Mouse (Mus musculus) hindbrain, embryonic 16.5 days (tissue): ENCODE results near the gene Myog. TPM values are rescaled to one million over a fixed set of nuclear protein-coding genes. Genes with fewer than 3 reads are reported as not detected.
"Not testable (repeated sequence)": the region's sequence is repeated elsewhere in the genome, so short reads cannot be mapped to it uniquely, and the experiment has no call there.

ENCODE experiments used
- ATAC-seq: fragments of 200-750 bp; cut with Nextera tagmentation; 2 replicates; pipeline ENCODE4 v1.8.0; 2017; ENCODE audit warnings: moderate TSS enrichment, moderate library complexity
- H3K27ac ChIP-seq: fragments of 300-500 bp; sonication (generic); 2 replicates; pipeline ENCODE4 v1.5.1; 2014; ENCODE audit warnings: low read depth, mild to moderate bottlenecking, control low read depth, low read length, moderate library complexity
- H3K27me3 ChIP-seq: fragments of 300-500 bp; sonication (generic); replicated peaks from 2 replicates; pipeline ENCODE4 v1.6.1; 2014; ENCODE audit warnings: low read length; ENCODE audit not compliant: control insufficient read depth, insufficient read depth
- H3K36me3 ChIP-seq: fragments of 300-500 bp; sonication (generic); 2 replicates; pipeline ENCODE4 v1.6.1; 2014; ENCODE audit warnings: mild to moderate bottlenecking, low read length, moderate library complexity, mixed read lengths; ENCODE audit not compliant: control insufficient read depth, insufficient read depth
- H3K4me1 ChIP-seq: fragments of 300-500 bp; sonication (generic); 2 replicates; pipeline ENCODE4 v1.6.1; 2014; ENCODE audit warnings: low read depth, low read length; ENCODE audit not compliant: control insufficient read depth, insufficient read depth
- H3K4me2 ChIP-seq: fragments of 300-500 bp; sonication (generic); 2 replicates; pipeline ENCODE4 v1.6.1; 2014; ENCODE audit warnings: mild to moderate bottlenecking, low read length, control low read depth, moderate library complexity
- H3K4me3 ChIP-seq: fragments of 300-500 bp; sonication (generic); 2 replicates; pipeline ENCODE4 v1.5.1; 2014; ENCODE audit warnings: mild to moderate bottlenecking, low read length, control low read depth, moderate library complexity
- H3K9ac ChIP-seq: fragments of 300-500 bp; sonication (generic); 2 replicates; pipeline ENCODE4 v1.6.1; 2014; ENCODE audit warnings: low read depth, mild to moderate bottlenecking, control low read depth, low read length, moderate library complexity
- H3K9me3 ChIP-seq: fragments of 300-500 bp; sonication (generic); 2 replicates; pipeline ENCODE4 v1.6.1; 2014; ENCODE audit warnings: mild to moderate bottlenecking, low read length, moderate library complexity; ENCODE audit not compliant: control insufficient read depth
- WGBS: fragments of 180-500 bp; shearing (Covaris S2); extraction: QIAGEN DNeasy Blood & Tissue Kit; methylation state at CpG from one replicate; pipeline ENCODE4 v1.1.7; 2014; 5-methylcytosine and 5-hydroxymethylcytosine counted together
- polyA plus RNA-seq: library from polyadenylated mRNA; unstranded; fragments of >200 nt; fragmentation: Nextera tagmentation; extraction: Ambion mirVana; gene quantifications from 2 replicates; pipeline ENCODE4 v1.2.1, GENCODE M21; 2015

Myog gene
- 6.4 TPM in 1 of 2 replicates, not detected in the other for polyA plus RNA-seq

DNA sequence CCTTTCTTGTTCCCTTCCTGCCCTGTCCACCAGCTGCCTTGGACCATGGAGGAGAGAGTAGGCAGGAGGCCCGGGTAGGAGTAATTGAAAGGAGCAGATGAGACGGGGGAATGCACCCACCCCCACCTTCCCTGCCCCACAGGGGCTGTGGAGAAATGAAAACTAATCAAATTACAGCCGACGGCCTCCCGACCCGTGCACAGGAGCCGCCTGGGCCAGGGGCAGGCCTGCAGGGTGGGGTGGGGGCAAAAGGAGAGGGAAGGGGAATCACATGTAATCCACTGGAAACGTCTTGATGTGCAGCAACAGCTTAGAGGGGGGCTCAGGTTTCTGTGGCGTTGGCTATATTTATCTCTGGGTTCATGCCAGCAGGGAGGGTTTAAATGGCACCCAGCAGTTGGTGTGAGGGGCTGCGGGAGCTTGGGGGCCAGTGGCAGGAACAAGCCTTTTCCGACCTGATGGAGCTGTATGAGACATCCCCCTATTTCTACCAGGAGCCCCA is at the start of gene Myog:
Myog (plus strand) TSS at position 392 of the 502 bp plus-strand sequence.
- H3K9me3 ChIP-seq: no peaks in the 10 kb centered on the region
- H3K4me1 ChIP-seq: no peaks in the 10 kb centered on the region
- H3K4me2 ChIP-seq: no peak within 1 kb of the TSS
- no peaks in the 10 kb centered on the region for H3K27me3 ChIP-seq
- H3K27ac ChIP-seq: no peak within 1 kb of the TSS
- ATAC-seq: no peak
- 37% methylated on average over 11 of the region's 11 CpGs for WGBS
- no peak within 1 kb of the TSS for H3K9ac ChIP-seq
- H3K36me3 ChIP-seq: no peaks in the 10 kb centered on the region
- H3K4me3 ChIP-seq: no peak within 1 kb of the TSS

DNA sequence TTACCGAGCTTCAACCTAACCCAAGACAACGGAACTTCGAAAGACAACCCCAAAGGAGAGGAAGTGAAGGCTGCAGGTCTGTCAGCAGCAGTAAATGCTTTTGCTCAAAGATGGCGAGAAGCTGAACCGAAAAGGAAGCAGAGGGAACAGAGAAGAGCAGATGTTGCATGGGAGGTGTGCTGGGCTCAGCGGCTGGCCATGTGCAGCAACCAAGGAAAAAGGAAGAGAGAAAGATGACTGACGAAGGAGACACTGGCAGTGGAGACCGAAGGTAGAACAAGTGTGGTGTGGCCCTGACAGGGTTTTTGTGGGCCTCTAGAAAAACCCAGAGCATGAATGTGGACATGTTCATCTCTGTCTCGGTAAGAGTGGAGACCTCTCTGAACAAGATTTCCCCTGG is 49.1 kb upstream of the Myog start:
- H3K36me3 ChIP-seq: no peaks in the 10 kb centered on the region
- H3K9me3 ChIP-seq: no peaks in the 10 kb centered on the region
- WGBS: 88% methylated on average over 9 of the region's 9 CpGs
- peaks cover 11% of the 10 kb centered on the region for H3K4me1 ChIP-seq
- H3K27me3 ChIP-seq: no peaks in the 10 kb centered on the region
- no peak overlapping the region for H3K4me3 ChIP-seq
- no peak overlapping the region for H3K9ac ChIP-seq
- H3K4me2 ChIP-seq: no peak overlapping the region
- no peak overlapping the region for H3K27ac ChIP-seq
- ATAC-seq: no peak

- no peaks in the 10 kb centered on the region for H3K36me3 ChIP-seq
- no peak overlapping the region for H3K9ac ChIP-seq
- ATAC-seq: no peak
- H3K27me3 ChIP-seq: no peaks in the 10 kb centered on the region
- no peak overlapping the region for H3K4me3 ChIP-seq
- WGBS: 66% methylated on average over 8 of the region's 8 CpGs
- no peaks in the 10 kb centered on the region for H3K9me3 ChIP-seq
- no peak overlapping the region for H3K4me2 ChIP-seq
- no peak overlapping the region for H3K27ac ChIP-seq
- peaks cover 6% of the 10 kb centered on the region for H3K4me1 ChIP-seq
These were observed 48.5 kb upstream of the Myog start for GRCm38 (mm10) chr1:134241298-134241697.

- H3K4me3 ChIP-seq: no peak overlapping the region
- peaks cover 6% of the 10 kb centered on the region for H3K4me1 ChIP-seq
- no peaks in the 10 kb centered on the region for H3K27me3 ChIP-seq
- no peak overlapping the region for H3K27ac ChIP-seq
- H3K9ac ChIP-seq: no peak overlapping the region
- H3K4me2 ChIP-seq: no peak overlapping the region
- H3K9me3 ChIP-seq: no peaks in the 10 kb centered on the region
- 81% methylated on average over 2 of the region's 2 CpGs for WGBS
- H3K36me3 ChIP-seq: no peaks in the 10 kb centered on the region
- ATAC-seq: no peak
These were observed 47.5 kb upstream of the Myog start for GRCm38 (mm10) chr1:134242286-134242685.

DNA sequence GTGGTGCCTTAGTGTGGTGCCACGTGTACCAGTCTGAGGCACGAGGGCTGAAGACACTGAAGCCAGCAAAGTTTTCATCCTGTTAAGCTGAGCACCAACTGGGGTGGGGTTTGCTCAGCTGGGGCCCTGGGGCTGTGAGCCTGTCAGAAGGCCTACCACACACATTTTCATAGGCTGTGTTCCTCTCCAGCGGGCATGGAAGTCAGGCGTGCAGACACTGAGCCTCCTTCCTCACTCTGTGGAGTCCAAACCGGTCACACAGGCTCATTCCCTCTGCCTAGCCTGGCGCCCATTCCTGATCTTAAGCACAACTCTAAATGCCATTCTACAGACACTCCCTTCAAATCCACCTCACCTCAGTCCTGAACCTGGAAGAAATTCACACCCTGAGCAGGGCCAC is 46.3 kb upstream of the Myog start:
- Histone ChIP-seq H3K4me2 (no peak overlapping the region), H3K4me3 (no peak overlapping the region), H3K9ac (peak overlapping the region; percentile 53; the same call in 1 of the 2 replicates), H3K36me3 (no peaks in the 10 kb centered on the region), H3K27ac (no peak overlapping the region), H3K9me3 (no peaks in the 10 kb centered on the region), H3K27me3 (no peaks in the 10 kb centered on the region), H3K4me1 (peaks cover 6% of the 10 kb centered on the region)
- ATAC-seq: no peak
- 71% methylated on average over 6 of the region's 6 CpGs for WGBS

DNA sequence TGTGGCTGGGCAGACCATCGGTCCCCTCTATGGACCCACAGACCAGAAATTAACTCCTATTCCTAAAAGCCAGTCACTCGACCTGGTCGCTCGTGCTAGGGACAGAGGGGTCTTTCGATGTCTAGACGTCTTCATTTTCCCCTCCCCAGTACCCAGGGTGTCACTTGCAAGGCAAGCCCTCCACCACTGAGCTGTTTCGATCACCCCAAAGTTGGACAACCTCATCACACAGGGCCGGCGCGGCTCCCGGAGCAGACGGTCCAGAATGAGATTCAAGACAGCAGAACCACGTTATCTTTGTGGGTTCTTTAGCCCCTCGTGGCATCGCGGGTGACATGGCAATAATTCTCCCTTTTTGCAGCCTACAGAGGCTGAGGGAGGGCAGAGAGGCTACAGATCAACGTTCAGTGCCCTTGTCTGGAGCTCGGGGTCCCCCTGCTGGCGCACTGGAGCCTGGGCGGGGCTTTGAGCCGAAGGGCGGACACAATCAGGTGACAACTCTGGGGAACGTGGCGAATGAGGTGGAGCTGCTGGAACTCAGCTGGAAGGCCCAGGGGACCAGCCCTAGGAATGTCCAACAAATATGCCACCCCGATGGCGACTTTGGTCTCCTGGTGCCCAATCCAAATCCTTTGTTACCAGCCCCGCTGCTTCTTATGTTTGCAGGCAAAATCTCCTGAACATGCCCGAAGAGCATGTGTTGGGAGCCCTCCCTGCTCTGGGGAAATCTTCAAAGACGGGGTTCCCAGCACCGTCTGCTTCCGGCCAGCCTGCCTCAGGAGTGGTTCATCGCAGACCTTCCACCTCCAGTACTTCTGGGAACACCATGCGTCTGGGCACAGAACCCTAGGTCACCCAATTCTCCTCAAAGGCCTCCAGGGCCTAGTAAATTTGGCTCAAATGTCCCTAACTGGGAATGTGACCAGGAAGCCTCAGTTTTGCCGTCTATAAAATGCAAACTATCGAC is 45.6 kb upstream of the Myog start:
- peak; percentile 87 for ATAC-seq
- Histone ChIP-seq H3K36me3 (no peaks in the 10 kb centered on the region), H3K4me3 (peak overlapping the region; percentile 21), H3K4me1 (peaks cover 6% of the 10 kb centered on the region), H3K9ac (peak overlapping the region; percentile 53), H3K4me2 (peak overlapping the region; percentile 56), H3K27me3 (no peaks in the 10 kb centered on the region), H3K9me3 (no peaks in the 10 kb centered on the region), H3K27ac (no peak overlapping the region)
- WGBS: 25% methylated on average over 35 of the region's 35 CpGs

- H3K9ac ChIP-seq: no peak overlapping the region
- H3K27me3 ChIP-seq: no peaks in the 10 kb centered on the region
- 0 out of 2 replicates have a peak, but pooled peaks have one; percentile 12 for ATAC-seq
- WGBS: 68% methylated on average over 14 of the region's 14 CpGs
- no peak overlapping the region for H3K27ac ChIP-seq
- no peak overlapping the region for H3K4me3 ChIP-seq
- peaks cover 6% of the 10 kb centered on the region for H3K4me1 ChIP-seq
- no peak overlapping the region for H3K4me2 ChIP-seq
- H3K9me3 ChIP-seq: no peaks in the 10 kb centered on the region
- H3K36me3 ChIP-seq: no peaks in the 10 kb centered on the region
These were observed 44.6 kb upstream of the Myog start for GRCm38 (mm10) chr1:134245004-134245717.

GRCm38 (mm10) chr1:134246590-134246989 is 43.2 kb upstream of the Myog start:
- H3K27ac ChIP-seq: 0 out of 2 replicates have a peak overlapping the region, but pooled peaks have one; percentile 20
- no peaks in the 10 kb centered on the region for H3K9me3 ChIP-seq
- H3K4me1 ChIP-seq: peaks cover 6% of the 10 kb centered on the region
- H3K9ac ChIP-seq: no peak overlapping the region
- no peak for ATAC-seq
- 54% methylated on average over 4 of the region's 4 CpGs for WGBS
- H3K27me3 ChIP-seq: no peaks in the 10 kb centered on the region
- no peaks in the 10 kb centered on the region for H3K36me3 ChIP-seq
- no peak overlapping the region for H3K4me3 ChIP-seq
- no peak overlapping the region for H3K4me2 ChIP-seq

DNA sequence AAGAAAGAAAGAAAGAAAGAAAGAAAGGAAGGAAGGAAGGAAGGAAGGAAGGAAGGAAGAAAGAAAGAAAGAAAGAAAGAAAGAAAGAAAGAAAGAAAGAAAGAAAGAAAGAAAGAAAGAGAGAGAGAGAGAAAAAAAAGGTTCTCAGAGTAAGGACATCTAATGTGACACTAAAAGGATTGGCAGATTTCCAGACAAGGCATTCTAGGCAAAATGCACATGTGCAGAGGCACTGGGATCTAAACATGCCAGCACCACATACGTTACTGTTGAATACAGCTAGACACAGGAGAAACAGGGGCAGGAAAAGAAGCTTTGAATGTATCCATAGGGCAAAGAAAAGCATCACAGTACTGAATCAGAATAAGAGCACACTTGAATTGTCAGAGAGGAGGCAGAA is 40.1 kb upstream of the Myog start:
- not testable (repeated sequence) for ATAC-seq, H3K4me2 ChIP-seq, H3K9me3 ChIP-seq, H3K36me3 ChIP-seq, H3K4me3 ChIP-seq, H3K27ac ChIP-seq, H3K4me1 ChIP-seq, H3K27me3 ChIP-seq, H3K9ac ChIP-seq
- WGBS: 69% methylated on average over 1 of the region's 1 CpGs
